Mouse (Mus musculus) stomach, embryonic 14.5 days (tissue): ENCODE measurements at regions not wholly inside any gene's neighbourhood (a gene's known extent, or its start where the extent isn't known, plus 50 kb on each side); places are given as distances from the start of the nearest gene placed in this dataset.

Source experiments
- ATAC-seq: fragments of 200-750 bp; cut with Nextera tagmentation; 2 replicates; pipeline ENCODE4 v1.8.0; 2017; ENCODE audit warnings: low read depth, moderate TSS enrichment; ENCODE audit not compliant: insufficient number of reproducible peaks, insufficient read depth, low FRiP score
- H3K27ac ChIP-seq: fragments of 300-500 bp; sonication (generic); 2 replicates; pipeline ENCODE4 v1.5.1; 2014; ENCODE audit warnings: mild to moderate bottlenecking, low read length, moderate library complexity, mixed read lengths
- H3K27me3 ChIP-seq: fragments of 300-500 bp; sonication (generic); 2 replicates; pipeline ENCODE4 v1.6.1; 2014; ENCODE audit warnings: low read length, control low read depth, mixed read lengths; ENCODE audit not compliant: control insufficient read depth, insufficient read depth
- H3K36me3 ChIP-seq: fragments of 300-500 bp; sonication (generic); 2 replicates; pipeline ENCODE4 v1.6.1; 2014; ENCODE audit warnings: mild to moderate bottlenecking, control low read depth, low read length, moderate library complexity, mixed read lengths; ENCODE audit not compliant: control insufficient read depth, insufficient read depth
- H3K4me1 ChIP-seq: fragments of 300-500 bp; sonication (generic); 2 replicates; pipeline ENCODE4 v1.6.1; 2014; ENCODE audit warnings: low read length, control low read depth, mixed read lengths; ENCODE audit not compliant: control insufficient read depth, insufficient read depth
- H3K4me2 ChIP-seq: fragments of 300-500 bp; sonication (generic); replicated peaks from 2 replicates; pipeline ENCODE4 v1.6.1; 2014; ENCODE audit warnings: low read depth, low read length, control low read depth
- H3K4me3 ChIP-seq: fragments of 300-500 bp; sonication (generic); 2 replicates; pipeline ENCODE4 v1.5.1; 2014; ENCODE audit warnings: low read depth, low read length, control low read depth
- H3K9ac ChIP-seq: fragments of 300-500 bp; sonication (generic); replicated peaks from 2 replicates; pipeline ENCODE4 v1.6.1; 2014; ENCODE audit warnings: low read depth, mild to moderate bottlenecking, control low read depth, low read length, moderate library complexity, mixed read lengths
- H3K9me3 ChIP-seq: fragments of 300-500 bp; sonication (generic); 2 replicates; pipeline ENCODE4 v1.6.1; 2016; ENCODE audit warnings: low read depth, low read length, control low read depth; ENCODE audit not compliant: control insufficient read depth
- WGBS: fragments of 180-500 bp; shearing (Covaris S2); extraction: QIAGEN DNeasy Blood & Tissue Kit; methylation state at CpG from one replicate; pipeline ENCODE4 v1.1.7; 2014; 5-methylcytosine and 5-hydroxymethylcytosine counted together

GRCm38 (mm10) chr13:59206186-59206585 is 378.8 kb downstream of the Agtpbp1 start:
- WGBS: 87% methylated on average over 3 of the region's 3 CpGs
- Histone ChIP-seq H3K36me3 (no peaks in the 10 kb centered on the region), H3K9me3 (no peaks in the 10 kb centered on the region), H3K27ac (no peak overlapping the region), H3K4me2 (no peak overlapping the region), H3K9ac (no peak overlapping the region), H3K27me3 (no peaks in the 10 kb centered on the region), H3K4me1 (no peaks in the 10 kb centered on the region), H3K4me3 (no peak overlapping the region)
- no peak for ATAC-seq

GRCm38 (mm10) chr13:59204506-59204905 is 380.5 kb downstream of the Agtpbp1 start:
- no peak overlapping the region for H3K4me3 ChIP-seq
- H3K27me3 ChIP-seq: no peaks in the 10 kb centered on the region
- no peak overlapping the region for H3K4me2 ChIP-seq
- H3K4me1 ChIP-seq: no peaks in the 10 kb centered on the region
- no peaks in the 10 kb centered on the region for H3K36me3 ChIP-seq
- no peaks in the 10 kb centered on the region for H3K9me3 ChIP-seq
- no peak for ATAC-seq
- no peak overlapping the region for H3K27ac ChIP-seq
- WGBS: 86% methylated on average over 2 of the region's 2 CpGs
- no peak overlapping the region for H3K9ac ChIP-seq

- Histone ChIP-seq H3K36me3 (no peaks in the 10 kb centered on the region), H3K27ac (no peak overlapping the region)
Observed at GRCm38 (mm10) chr13:59196311-59196710, 388.7 kb downstream of the Agtpbp1 start.

GRCm38 (mm10) chr13:59188431-59188830 is 382.1 kb downstream of the Ntrk2 start:
- Histone ChIP-seq H3K9ac (no peak overlapping the region), H3K4me3 (no peak overlapping the region), H3K36me3 (no peaks in the 10 kb centered on the region), H3K4me2 (no peak overlapping the region), H3K27me3 (no peaks in the 10 kb centered on the region), H3K4me1 (no peaks in the 10 kb centered on the region), H3K27ac (no peak overlapping the region), H3K9me3 (no peaks in the 10 kb centered on the region)
- no peak for ATAC-seq
- WGBS: 81% methylated on average over 11 of the region's 11 CpGs

More at GRCm38 (mm10) chr13:59196311-59196710, 388.7 kb downstream of the Agtpbp1 start:
- no peak overlapping the region for H3K4me2 ChIP-seq
- no peak overlapping the region for H3K4me3 ChIP-seq
- no peaks in the 10 kb centered on the region for H3K4me1 ChIP-seq
- whole genome bisulfite sequencing: 66% methylated on average over 5 of the region's 5 CpGs
- H3K9ac ChIP-seq: no peak overlapping the region
- ATAC-seq: no peak
- no peaks in the 10 kb centered on the region for H3K9me3 ChIP-seq
- no peaks in the 10 kb centered on the region for H3K27me3 ChIP-seq
